Mouse (Mus musculus): ENCODE measurements at regions not wholly inside any gene's neighbourhood (a gene's known extent, or its start where the extent isn't known, plus 50 kb on each side); places are given as distances from the start of the nearest gene placed in this dataset.
"Not testable (repeated sequence)": the region's sequence is repeated elsewhere in the genome, so short reads cannot be mapped to it uniquely, and the experiment has no call there.

DNA sequence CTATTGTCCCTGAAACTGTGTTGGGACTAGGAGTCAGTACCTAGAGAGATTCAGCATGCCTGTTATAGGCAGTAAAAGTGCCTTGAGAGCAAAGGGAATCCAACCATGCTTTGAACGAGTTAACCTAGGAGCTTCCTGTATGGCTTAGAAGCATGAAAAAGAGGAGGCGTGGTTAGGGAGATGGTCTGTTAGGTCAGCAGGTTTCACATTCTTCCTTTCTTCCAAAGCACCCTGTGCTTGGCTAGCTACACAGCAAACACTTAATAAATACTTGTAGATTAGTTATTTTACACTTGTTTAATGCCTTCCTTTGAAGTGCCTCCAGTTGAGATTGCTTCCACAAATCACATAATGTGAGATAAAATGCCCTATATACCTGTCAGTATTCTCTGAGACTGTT, 284.9 kb upstream of the Adgra3 start:
- DNase-seq (ENCODE audit: low read depth): no peak

DNA sequence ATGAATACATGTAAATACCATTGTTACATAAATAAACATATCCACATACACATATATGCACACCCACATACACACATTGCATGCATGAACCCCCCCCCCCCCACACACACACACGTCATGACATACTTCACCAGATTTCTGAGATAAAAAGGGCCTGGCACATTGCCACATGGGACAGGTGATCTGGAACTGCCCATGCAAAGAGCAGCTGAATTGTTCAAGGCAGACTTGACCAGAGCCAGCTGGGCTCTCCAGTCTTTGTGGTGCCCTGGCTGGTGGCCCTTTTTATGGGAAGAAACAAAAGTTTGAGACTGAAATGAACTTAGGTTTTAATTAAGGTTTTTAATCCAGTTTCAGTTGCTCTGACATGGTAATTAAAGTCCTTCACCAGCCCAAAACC, 250.7 kb upstream of the Adgra3 start:
- DNase-seq (ENCODE audit: low read depth): no peak

DNA sequence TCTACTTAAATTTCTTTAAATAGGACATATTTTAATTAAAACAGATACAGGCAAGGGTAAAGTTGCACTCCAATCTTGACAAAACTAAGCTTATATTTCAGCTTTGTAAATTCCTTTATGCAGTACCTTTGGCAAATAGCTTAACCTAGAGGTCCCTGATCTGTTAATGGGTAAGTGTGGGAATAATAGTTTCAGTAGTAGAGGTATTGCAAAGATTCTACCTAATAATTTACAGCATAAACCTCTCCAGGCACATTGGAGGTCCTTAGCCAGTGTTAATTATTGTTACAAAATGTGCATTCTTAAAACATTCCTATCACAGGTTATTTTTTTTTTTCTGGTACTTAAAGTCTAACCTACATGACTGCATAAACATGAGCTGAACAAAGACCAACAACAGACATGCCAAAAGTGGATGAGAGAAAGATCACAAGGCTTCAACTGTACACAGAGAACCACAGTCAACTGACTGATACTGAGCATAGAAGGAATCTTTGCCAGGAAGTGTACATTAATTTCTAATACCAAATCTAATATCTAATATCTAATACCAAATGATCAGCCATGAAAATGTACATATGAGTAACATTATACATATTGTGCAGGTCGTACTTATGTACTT, 245.2 kb upstream of the Adgra3 start:
- no peak for DNase-seq (ENCODE audit: low read depth)

DNA sequence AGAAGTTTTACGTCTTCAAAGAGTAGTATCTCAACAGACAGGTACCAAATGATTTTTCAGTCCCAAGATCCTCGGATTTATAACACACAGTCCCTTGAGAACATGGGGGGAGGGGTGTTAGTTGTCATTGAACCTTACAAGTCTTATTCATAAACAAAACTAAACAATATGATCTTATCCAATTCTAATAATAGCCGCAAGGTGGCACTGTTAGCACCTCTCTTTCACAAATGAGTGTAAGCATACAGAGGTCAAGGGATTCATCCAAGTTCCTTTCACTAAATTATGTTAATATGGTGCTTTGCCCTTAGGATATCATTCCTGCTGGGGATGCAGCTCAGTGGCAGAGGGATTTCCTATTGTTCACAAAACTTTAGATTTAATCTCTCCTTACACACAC, 235.0 kb upstream of the Adgra3 start:
- no peak for DNase-seq (ENCODE audit: low read depth)

DNA sequence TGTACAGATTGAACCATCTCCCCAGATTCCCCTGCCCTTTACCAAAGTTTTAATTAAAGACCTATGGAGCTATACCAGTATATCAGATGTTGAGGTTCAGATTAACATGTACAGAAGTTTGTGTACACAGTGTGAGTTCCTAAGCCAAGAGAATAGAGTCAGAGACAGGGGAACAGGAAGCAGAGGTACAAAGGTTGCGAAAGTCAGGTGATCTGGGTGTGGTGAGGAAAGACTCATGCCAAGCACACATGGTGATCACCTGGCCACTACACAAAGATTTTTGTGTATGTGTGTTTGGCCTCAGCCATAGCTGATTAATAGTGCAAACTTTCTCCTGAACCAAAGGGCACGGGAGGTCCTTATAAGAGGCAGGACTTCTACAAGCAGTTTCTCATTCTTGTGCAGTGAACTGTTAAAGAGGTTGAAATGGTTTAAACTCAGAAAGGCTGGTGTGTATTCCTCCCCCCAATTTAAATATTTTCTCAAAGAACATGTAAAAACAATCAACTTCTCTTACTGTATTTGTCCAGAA, 232.1 kb upstream of the Adgra3 start:
- no peak for DNase-seq (ENCODE audit: low read depth)

DNA sequence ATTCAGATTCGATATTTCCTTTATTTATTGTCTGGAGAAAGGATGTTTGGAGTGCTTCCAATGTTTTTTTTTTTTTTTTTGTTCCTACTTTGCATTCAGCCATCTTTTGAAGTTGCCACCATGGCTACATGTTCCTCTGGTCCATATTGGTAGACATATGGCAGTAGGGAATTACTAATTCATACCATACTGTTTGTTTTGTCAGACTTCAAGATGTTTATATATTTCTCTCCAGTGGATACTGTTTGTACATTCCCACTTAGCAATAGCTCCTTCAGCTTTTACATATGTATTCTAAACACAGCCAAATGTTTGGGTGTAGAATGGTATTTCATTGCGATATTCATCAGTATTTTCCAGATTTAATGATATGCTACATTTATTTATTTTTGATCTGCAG, 201.6 kb upstream of the Adgra3 start:
- DNase-seq (ENCODE audit: low read depth): no peak

DNA sequence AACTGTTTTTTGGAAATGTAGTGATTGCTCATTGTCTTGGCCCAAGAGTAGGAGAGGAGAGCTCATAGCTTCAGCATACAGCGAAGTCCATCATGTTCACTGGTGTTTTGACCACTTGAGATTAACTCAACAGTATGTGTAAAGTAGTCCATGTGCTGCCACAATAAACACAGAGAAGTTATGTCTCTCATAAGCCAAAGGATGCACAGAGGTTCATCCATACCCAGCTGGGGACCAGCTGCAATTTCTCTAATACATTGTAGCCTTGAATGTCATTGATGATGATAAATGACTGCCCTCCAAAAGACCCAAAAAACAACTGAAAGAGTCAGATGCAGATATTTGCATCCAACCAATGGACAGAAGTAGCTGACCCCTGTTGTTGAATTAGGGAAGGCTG, 199.2 kb upstream of the Adgra3 start:
- no peak for DNase-seq (ENCODE audit: low read depth)

DNA sequence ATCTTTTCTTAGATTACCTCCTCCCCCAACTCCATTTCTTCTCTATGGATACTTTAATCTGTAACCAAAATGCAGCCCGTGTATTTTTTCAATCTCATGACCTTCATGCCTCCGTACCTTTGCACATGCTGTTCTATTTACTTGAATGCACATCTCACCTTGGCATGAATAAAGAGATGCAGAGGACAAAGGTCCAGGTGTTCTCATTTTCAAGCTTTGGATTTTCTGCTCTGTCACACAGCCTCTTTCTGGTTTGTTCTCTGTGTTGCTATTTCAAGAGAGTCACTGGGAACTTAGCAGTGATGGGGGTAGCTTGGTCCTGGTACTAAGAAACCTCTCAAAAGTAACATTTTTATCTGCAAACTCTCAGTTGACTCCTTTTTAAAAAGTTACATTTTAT, 175.3 kb upstream of the Adgra3 start:
- DNase-seq (ENCODE audit: low read depth): no peak

DNA sequence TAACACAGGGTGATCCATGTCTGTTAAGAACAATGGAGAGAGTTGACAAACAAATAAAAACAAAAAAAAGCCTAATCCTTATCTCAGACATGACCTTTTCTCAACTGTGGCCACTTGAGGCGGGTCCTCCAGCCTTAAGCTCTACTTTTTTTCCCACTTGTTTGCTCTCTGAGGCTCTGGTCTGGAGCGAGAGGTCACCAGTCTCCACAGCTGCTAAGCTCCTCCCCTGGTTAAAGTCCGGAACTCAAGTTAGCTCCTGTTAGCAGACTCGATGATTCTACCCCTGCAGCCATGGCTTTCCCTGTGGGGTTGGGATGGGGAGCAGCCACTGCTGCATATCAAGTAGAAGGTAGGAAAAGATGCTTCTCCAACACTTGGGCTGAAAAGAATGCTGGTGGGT, 158.2 kb upstream of the Adgra3 start:
- no peak for DNase-seq (ENCODE audit: low read depth)

DNA sequence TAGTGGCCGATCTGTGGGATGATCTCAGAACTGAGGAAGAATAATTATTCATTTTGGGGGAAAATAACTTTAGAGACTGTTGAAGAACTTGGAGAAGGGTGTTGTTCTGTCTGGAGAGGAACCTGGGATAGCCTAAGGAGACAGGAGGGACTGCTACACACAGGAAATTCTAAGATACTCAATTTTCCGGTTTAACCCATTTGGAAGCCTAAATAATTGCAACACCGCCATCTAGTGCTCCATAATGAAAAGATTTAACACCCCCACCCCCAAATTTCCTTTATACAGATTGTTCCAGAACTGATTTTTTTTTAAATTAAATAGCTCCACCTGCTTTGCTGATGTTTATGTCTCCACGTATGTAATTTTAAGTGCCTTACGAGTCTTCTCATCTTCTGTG, 157.2 kb upstream of the Adgra3 start:
- peak; percentile 1 for DNase-seq (ENCODE audit: low read depth)

DNA sequence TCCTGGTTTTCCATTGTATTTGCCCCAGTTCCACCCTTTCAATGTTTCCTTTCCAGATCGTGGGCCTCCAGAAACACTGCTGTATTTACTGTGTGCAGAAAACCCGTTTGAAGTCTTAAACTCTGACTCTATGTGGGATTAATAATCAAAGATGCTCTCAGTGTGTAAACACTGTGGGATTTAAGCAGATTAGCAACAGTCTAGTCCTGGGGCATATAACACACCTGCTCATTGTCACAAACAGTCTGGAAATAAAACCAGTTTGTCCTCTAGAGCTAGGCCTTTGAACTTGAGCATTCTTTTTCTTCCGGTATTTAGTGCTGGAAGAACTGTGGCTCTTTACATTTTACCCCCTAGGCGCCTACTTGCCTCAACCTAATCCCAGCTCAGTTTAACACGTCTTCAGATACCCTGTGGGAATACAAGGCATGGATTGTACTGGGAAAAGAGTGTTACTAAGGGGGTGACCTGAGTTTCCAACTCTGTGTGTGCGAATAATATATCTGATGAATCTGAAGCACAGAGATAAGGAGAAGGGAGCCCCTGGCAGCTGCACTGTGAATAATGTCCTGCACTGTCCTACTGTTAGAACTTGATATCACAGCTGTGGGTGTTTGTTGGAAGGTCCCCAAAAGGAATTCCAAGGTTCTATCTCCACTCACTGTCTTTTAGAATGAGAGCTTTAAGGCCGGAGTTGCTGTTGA, 143.7 kb upstream of the Adgra3 start:
- no peak for DNase-seq (ENCODE audit: low read depth)

DNA sequence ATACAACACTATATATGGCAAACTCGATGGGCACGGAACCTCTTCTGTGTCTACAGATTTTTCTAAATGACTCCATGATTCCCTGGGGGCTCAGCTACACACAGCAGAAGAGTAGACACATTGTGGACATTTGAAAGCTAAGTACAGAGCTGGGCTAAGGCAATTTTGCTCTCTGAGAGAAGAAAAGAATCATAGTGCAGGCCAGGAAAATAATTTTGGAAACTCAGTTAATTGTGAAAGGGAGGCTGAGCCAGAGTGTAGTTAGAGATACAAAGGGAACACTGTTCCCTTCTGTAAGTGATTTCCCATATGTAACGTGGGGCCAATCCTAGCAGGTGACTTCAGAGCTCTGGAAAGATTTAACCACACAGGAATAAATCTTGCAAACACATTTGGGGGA, 137.6 kb upstream of the Adgra3 start:
- DNase-seq (ENCODE audit: low read depth): no peak

DNA sequence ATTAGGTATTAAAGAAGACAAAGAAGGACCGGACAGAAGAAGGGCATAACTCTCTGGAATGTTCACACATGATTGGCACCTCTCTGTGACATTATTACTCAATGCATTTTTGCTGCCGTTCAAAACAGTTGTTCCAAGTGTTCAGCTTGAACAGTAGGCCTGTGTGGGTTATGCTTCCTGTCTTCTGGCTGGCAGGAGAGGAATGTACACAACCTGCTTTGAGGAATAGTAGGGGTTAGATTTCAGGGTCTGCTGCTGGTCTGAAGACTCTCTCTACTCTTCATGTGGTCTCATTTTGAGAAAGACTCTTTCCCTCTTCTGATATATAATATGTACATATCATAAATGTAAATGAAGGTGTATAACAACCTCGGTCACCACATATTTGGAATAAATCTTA, 137.2 kb upstream of the Adgra3 start:
- DNase-seq (ENCODE audit: low read depth): no peak

DNA sequence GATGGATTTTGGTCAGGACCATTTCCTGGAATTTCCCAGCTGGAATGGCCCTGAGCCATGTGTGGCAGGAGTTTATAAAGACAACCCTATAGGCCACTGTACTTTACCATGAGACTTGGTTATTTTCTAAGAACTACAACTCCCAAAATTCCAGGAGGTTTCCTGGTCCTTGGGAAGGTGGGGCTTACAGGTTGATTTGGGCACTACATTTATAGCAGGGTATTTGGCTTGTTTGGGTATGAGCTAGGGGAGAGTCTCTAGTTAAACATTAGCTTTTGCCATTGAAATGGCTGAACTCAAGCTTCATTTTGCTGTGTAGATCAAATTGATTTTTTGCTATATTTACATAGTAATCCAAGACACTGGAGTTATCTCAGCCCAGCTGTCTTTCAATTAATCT, 130.6 kb upstream of the Adgra3 start:
- no peak for DNase-seq (ENCODE audit: low read depth)

DNA sequence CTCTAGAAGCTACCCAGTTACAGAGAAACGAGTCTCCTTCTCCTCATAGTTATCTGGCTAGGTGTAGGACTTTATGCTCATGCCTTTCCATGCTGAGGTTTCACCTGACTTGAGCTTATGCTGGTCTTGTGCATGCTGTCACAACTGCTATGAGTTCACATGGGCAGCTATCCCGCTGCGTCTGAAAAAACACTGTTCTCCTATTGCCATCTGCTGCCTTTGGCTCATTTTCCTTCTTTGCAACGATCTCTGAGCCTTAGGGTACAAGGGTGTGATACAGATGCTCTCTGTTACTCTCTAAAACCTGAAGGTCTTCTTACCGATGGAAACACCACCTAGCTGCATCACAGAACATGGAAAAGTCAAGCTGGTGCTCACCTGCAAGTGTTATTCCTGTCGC, 123.9 kb upstream of the Adgra3 start:
- no peak for DNase-seq (ENCODE audit: low read depth)

DNA sequence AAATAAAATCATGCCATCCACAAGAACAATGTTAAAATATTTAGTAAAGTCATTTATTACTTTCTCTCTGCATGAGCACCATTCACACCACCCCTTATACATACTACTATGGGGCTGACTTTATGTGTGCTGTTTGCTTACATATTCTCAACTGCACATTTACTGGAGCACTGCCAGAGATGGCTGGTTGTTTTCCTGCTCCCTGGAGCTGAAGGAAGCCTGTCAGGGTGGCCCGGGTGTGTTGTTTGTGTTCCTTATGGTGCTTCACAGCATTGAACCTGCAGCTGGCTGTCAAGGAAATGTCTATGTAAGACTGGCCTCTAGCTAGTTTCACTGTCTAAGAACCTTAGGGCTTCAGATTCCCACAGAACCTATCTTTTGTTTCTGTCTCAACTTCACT, 97.8 kb upstream of the Adgra3 start:
- DNase-seq (ENCODE audit: low read depth): no peak

DNA sequence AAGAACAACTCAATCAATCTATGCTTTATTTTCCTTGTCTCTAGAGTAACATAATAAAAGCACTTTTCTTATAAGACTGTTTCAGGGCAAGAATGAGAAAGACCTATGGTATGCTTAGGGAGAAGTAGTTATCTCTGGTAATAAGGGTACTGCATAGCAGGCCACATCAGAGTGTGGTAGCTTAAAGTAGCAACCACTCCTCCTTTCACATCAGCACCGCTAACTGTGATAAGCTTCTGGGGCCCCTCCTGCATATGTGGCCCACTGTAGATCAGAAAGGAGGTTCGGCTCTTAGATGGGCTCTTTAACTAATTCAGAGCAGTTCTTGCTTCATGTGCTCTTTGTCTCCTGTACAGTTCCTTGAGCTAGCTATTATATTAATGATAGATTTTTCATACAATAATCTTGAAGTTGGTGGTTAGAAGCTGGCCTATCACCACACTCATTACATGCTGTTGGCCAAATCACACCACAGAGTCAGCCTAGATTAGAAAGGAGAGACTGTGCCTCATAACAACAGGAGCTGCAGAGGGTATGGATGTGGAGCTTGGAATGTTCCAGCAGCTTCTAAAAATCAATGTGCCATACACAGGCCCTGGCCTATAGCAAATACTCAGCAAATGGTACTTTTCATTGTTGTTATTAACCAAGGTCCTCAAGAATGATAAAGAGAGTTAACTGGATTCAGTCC, 96.5 kb upstream of the Adgra3 start:
- DNase-seq (ENCODE audit: low read depth): not testable (repeated sequence)

DNA sequence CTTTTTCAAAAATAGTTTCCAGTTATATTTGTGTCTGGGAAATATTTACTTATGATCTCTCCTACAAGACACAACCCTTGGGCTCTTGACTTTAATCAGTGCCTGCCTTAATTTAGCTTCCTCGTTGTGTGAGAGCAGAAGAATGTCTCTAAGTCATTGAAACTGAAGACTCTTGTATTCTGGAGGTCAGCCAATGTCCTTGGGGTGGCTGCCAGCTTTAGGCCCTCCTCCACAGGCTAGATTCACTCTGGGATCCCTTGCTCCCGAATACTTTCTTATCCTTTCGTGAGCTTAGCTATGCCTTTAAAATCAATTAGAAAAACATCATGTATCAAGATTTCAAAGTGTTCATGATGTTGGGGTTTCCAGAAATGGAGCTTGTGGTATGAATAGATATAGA, 88.1 kb upstream of the Adgra3 start:
- no peak for DNase-seq (ENCODE audit: low read depth)

DNA sequence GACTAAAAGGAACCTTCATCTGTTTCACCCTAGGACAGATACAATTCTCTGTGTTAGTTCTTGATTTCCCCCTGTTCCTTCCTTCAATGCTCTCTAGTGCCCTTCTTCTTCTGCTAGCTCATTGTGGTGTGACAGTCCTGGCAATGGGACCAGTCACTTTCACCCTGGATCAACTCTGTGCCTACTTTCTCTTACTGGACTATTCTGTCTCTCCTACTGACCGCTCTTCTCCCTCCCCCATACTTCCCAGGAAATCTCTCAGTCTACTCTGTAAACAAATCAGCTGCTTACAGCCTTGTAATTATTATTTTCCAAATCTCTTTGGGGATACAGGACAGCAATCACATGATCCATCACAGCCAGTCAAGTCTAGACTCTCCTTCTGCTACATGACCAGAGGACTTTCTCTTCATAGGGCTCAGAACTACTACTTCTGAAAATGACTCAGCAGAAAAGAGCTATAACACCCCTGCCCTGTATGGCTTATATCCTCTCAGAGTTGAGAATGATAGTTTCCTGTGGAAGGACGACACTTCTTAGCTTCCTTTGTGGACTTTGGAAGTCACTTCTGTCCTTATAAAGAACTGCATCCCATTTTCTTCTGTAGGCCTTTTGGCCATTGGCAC, 86.8 kb upstream of the Adgra3 start:
- no peak for DNase-seq (ENCODE audit: low read depth)

DNA sequence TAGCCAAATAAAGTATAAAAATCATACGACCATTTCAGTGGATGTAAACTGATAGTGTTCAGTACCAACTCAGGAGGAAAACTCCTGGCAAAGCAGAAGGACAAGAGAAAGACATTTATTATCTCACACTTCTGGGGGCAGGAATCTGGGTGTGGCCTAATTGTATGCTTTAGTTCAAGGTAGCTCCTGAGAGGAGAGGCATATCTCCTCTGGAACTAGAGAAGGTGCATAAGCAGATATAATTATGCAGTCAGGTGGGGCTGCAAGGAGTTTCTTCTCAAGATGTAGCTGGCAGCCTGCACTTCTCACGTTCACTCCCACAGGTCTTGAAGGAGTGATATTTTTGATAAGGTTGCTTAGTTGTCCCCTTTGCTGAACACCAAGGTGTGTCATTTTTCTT, 71.4 kb upstream of the Adgra3 start:
- DNase-seq (ENCODE audit: low read depth): no peak

DNA sequence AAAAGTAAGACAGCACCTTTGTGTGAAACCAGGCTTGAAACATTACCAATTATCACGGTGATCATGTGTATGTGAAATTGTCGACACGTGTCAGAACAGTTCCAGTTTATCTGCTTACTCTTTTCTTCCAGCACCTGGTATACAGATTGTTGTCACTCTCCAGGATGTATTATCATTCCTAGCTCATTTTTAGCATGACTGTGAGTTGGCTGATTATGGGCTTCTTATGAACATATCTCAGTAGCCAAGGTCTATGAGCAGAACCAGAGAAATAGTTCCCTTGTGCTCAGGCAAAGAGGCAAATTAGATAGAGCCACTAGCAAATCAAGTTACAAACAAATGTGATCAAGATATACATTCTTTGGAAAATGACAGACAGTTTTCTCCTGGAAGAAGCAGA, 70.2 kb upstream of the Adgra3 start:
- DNase-seq (ENCODE audit: low read depth): no peak

DNA sequence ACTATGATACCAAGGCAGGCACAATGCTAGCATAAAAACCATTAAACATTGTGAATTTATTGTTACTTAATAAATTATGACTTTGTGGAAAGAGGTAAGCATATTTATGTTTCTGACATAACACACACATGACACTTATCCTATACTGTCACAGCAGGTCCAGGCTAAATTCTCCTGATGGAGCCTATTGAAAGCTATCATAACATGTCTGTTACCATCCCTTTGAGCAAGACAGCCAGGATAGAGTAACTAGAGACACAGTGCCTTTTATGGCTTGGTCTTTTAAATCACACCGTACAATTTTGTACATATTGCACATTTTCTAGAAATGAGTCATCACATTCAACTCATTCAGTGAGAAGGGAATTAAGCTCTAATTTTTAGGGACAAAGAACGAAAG, 67.8 kb upstream of the Adgra3 start:
- no peak for DNase-seq (ENCODE audit: low read depth)

DNA sequence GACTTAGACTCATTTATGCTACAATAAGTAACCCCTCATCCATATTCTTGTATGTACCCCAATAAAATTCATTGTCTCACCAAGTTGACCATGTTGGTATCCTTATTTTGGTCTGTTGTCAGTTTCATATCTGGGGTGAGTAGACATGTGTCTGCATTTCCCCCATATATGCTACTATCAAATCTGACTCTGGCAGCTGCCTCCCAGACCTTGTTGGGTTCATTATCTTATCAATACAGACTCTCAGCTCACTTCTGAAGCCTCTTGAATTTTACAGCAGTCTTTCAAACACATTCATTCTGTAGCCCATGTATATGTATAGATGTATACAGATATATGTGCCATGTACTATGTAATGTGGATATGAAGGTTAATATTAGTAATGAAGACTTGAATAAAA, 67.4 kb upstream of the Adgra3 start:
- DNase-seq (ENCODE audit: low read depth): no peak
